Mouse (Mus musculus): ENCODE data around the gene Pam. TPM values are rescaled to one million over a fixed set of nuclear protein-coding genes. Genes with fewer than 3 reads are reported as not detected.

Gene Pam
- total and polyA plus RNA-seq, 3 experiments, result not detected

GRCm38 (mm10) chr1:98023866-98024265 is 71.6 kb downstream of the Pam start:
- Histone ChIP-seq H3K9ac (ENCODE audit: control insufficient read depth, low read depth, low read length, poor library complexity, severe bottlenecking) (no peak overlapping the region), H3K79me2 (ENCODE audit: control insufficient read depth, insufficient read depth, low read length, poor library complexity) (no peaks in the 10 kb centered on the region), H3K36me3 (ENCODE audit: control insufficient read depth in 1 of 2, insufficient read depth in 2 of 2, low read length in 2 of 2) (no peaks in the 10 kb centered on the region), H3K27me3 (ENCODE audit: control insufficient read depth in 1 of 2, insufficient read depth in 2 of 2, low read length in 2 of 2) (no peaks in the 10 kb centered on the region), H3K4me1 (ENCODE audit: control insufficient read depth in 1 of 2, insufficient read depth in 2 of 2, low read length in 2 of 2) (no peaks in the 10 kb centered on the region), H3K27ac (ENCODE audit: control insufficient read depth, low read depth, low read length) (no peak overlapping the region), H3K9me3 (replicated peaks; ENCODE audit: insufficient read depth, low read length) (no peaks in the 10 kb centered on the region), H3K4me3 (ENCODE audit: control insufficient read depth in 1 of 2, insufficient read depth in 1 of 2, low read depth in 2 of 2, low read length in 2 of 2) (no peak overlapping the region)
- DNase-seq (ENCODE audit: low read depth, low spot score), result no peak
- TF ChIP-seq EP300 (IDR thresholded peaks at IDR 0.05; ENCODE audit: low read depth in 1 of 2, low read length in 2 of 2), result no peak
- no peak for TF ChIP-seq ZMIZ1 (IDR thresholded peaks at IDR 0.05; ENCODE audit: low read depth, low read length)
- no peak for TF ChIP-seq UBTF (IDR thresholded peaks at IDR 0.05; ENCODE audit: borderline replicate concordance, insufficient read depth, low read depth, low read length)
- TF ChIP-seq TAL1 (IDR thresholded peaks at IDR 0.05; ENCODE audit: low read length), result no peak
- no peak for TF ChIP-seq TBP (IDR thresholded peaks at IDR 0.05; ENCODE audit: low read depth, low read length)
- no peak for TF ChIP-seq SIN3A (IDR thresholded peaks at IDR 0.05; ENCODE audit: low read length)
- no peak for TF ChIP-seq RAD21 (IDR thresholded peaks at IDR 0.05; ENCODE audit: low read depth, low read length)
- TF ChIP-seq E2F4 (IDR thresholded peaks at IDR 0.05; ENCODE audit: borderline replicate concordance, low read depth, low read length), result no peak
- no peak for TF ChIP-seq ZC3H11A (IDR thresholded peaks at IDR 0.05; ENCODE audit: low read depth, low read length)
- no peak for TF ChIP-seq MYC (IDR thresholded peaks at IDR 0.05; ENCODE audit: low read depth, low read length)
- TF ChIP-seq POLR2AphosphoS2 (IDR thresholded peaks at IDR 0.05; ENCODE audit: low read length), result no peak
- no peak for TF ChIP-seq GATA1 (IDR thresholded peaks at IDR 0.05; ENCODE audit: low read depth, low read length)
- TF ChIP-seq CHD1 (IDR thresholded peaks at IDR 0.05; ENCODE audit: low read depth, low read length), result no peak
- TF ChIP-seq ELF1 (IDR thresholded peaks at IDR 0.05; ENCODE audit: low read depth, low read length), result no peak
- no peak for TF ChIP-seq SMC3 (IDR thresholded peaks at IDR 0.05; ENCODE audit: low read depth, low read length)

GRCm38 (mm10) chr1:98018987-98019386 is 76.5 kb downstream of the Pam start:
- Histone ChIP-seq H3K9ac (ENCODE audit: control insufficient read depth, low read depth, low read length, poor library complexity, severe bottlenecking) (no peak overlapping the region), H3K4me3 (ENCODE audit: control insufficient read depth in 1 of 2, insufficient read depth in 1 of 2, low read depth in 2 of 2, low read length in 2 of 2) (no peak overlapping the region), H3K27ac (ENCODE audit: control insufficient read depth, low read depth, low read length) (no peak overlapping the region), H3K9me3 (replicated peaks; ENCODE audit: insufficient read depth, low read length) (0 out of 2 replicates have a peak, but pooled peaks cover 1% of the 10 kb centered on the region), H3K79me2 (ENCODE audit: control insufficient read depth, insufficient read depth, low read length, poor library complexity) (no peaks in the 10 kb centered on the region), H3K36me3 (ENCODE audit: control insufficient read depth in 1 of 2, insufficient read depth in 2 of 2, low read length in 2 of 2) (no peaks in the 10 kb centered on the region), H3K4me1 (ENCODE audit: control insufficient read depth in 1 of 2, insufficient read depth in 2 of 2, low read length in 2 of 2) (no peaks in the 10 kb centered on the region), H3K27me3 (ENCODE audit: control insufficient read depth in 1 of 2, insufficient read depth in 2 of 2, low read length in 2 of 2) (peaks cover 0 to 3% of the 10 kb centered on the region in 2 experiments; a peak in 3 of 4 replicates)
- TF ChIP-seq JUND (IDR thresholded peaks at IDR 0.05; ENCODE audit: low read depth, low read length) (no peak), POLR2AphosphoS2 (IDR thresholded peaks at IDR 0.05; ENCODE audit: low read length) (no peak), ZKSCAN1 (IDR thresholded peaks at IDR 0.05; ENCODE audit: low read depth, low read length) (no peak), SMC3 (IDR thresholded peaks at IDR 0.05; ENCODE audit: low read depth, low read length) (no peak), ELF1 (IDR thresholded peaks at IDR 0.05; ENCODE audit: low read depth, low read length) (no peak), TBP (IDR thresholded peaks at IDR 0.05; ENCODE audit: low read depth, low read length) (no peak), EP300 (IDR thresholded peaks at IDR 0.05; ENCODE audit: low read depth in 1 of 2, low read length in 2 of 2) (no peak), HCFC1 (IDR thresholded peaks at IDR 0.05; ENCODE audit: low read depth, low read length) (no peak), CHD2 (IDR thresholded peaks at IDR 0.05; ENCODE audit: low read length) (no peak), MAFK (IDR thresholded peaks at IDR 0.05; ENCODE audit: borderline replicate concordance, low read depth, low read length) (no peak), TAL1 (IDR thresholded peaks at IDR 0.05; ENCODE audit: low read length) (no peak), MYB (IDR thresholded peaks at IDR 0.05; ENCODE audit: low read depth, low read length) (no peak), KAT2A (conservative IDR thresholded peaks at IDR 0.05; ENCODE audit: low read depth, low read length) (no peak), NRF1 (IDR thresholded peaks at IDR 0.05; ENCODE audit: insufficient read depth, low read depth, low read length, poor library complexity, severe bottlenecking) (no peak)
- DNase-seq (ENCODE audit: low read depth, low spot score), result no peak
